Comparison of ENCODE assay signal across 21 mouse cellular contexts in the genomic region with DNA sequence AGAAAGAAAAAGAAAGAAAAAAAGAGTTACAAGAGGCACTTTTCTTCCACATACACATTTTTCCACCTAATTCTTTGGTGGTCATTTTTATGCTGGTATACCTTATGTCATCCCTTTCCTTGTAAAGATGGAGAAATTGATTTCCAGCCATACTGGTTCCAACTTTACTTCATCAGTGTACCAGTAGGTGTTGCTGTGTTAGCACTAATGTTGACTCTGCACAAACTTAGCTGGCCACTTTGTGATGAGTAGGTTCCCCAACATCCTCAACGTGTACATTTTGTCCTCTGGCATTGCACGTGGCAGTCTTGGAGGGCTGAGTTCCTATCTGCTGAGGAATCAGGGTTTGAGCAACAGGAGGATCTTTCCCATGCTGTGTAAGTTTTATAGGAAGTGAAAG.
DNase-seq lines count a peak whose midpoint lies in the region; ATAC-seq and TF ChIP-seq lines count a peak whose summit lies in the region.
"Had no signal": no experiment of that assay in that cellular context is flagged by ENCODE, and none has a peak within 500 bp of the region (broad histone marks: within the 10 kb centered on the region; RNA-seq: fewer than 3 reads in every experiment).

No protein-coding gene starts in this region.

- DNase-seq in embryo, embryonic 10.5 days (ENCODE audit: low spot score): peak; percentile 11
- DNase-seq in embryo, embryonic 9.5 days (ENCODE audit: extremely low spot score): no peak
- DNase-seq in lung, postnatal 0 days (ENCODE audit: low spot score): no peak
- DNase-seq in lung, postnatal 10 days: no peak
- peak; percentile 3 for DNase-seq in CH12.LX (ENCODE audit: extremely low read depth)
- DNase-seq in thymus, postnatal 10 days (ENCODE audit: low spot score in 2 of 2): no peak
- DNase-seq: adrenal gland, postnatal 25 days; cerebellum, adult 11-12 months; cerebellum, postnatal 14 days; gastrocnemius, postnatal 14 days; heart, postnatal 10 days; kidney, postnatal 10 days; thymus, postnatal 4 days had no signal

- no peak for TF ChIP-seq EP300 in lung, postnatal 0 days (IDR thresholded peaks at IDR 0.05)
- no peak for TF ChIP-seq EP300 in CH12.LX (IDR thresholded peaks at IDR 0.05; ENCODE audit: low read length)

- no peak overlapping the region for H3K9ac ChIP-seq in intestine, postnatal 0 days (ENCODE audit: low read depth, low read length)
- H3K9ac ChIP-seq in intestine, embryonic 16.5 days (ENCODE audit: low read depth, low read length): no peak overlapping the region
- H3K9ac ChIP-seq in lung, postnatal 0 days (replicated peaks; ENCODE audit: low read depth): no peak overlapping the region
- no peak overlapping the region for H3K9ac ChIP-seq in CH12.LX (ENCODE audit: insufficient read depth, low read depth)
- H3K9ac ChIP-seq: forebrain, embryonic 12.5 days; hindbrain, embryonic 13.5 days; intestine, embryonic 15.5 days; liver, embryonic 14.5 days; neural tube, embryonic 12.5 days had no signal

- H3K79me2 ChIP-seq in CH12.LX (replicated peaks; ENCODE audit: control insufficient read depth, extremely low read depth, insufficient read depth, poor library complexity, severe bottlenecking): no peaks in the 10 kb centered on the region

- no peaks in the 10 kb centered on the region for H3K4me1 ChIP-seq in intestine, postnatal 0 days (replicated peaks; ENCODE audit: control insufficient read depth, insufficient read depth, low read length)
- no peaks in the 10 kb centered on the region for H3K4me1 ChIP-seq in intestine, embryonic 16.5 days (ENCODE audit: control insufficient read depth, insufficient read depth, low read length)
- H3K4me1 ChIP-seq in lung, postnatal 0 days (ENCODE audit: insufficient read depth, low read depth, low read length): no peaks in the 10 kb centered on the region
- 0 out of 4 replicates have a peak, but pooled peaks cover 0 to 2% of the 10 kb centered on the region in 2 experiments for H3K4me1 ChIP-seq in CH12.LX (ENCODE audit: control insufficient read depth in 1 of 2, insufficient read depth in 2 of 2)
- H3K4me1 ChIP-seq: forebrain, embryonic 12.5 days; heart, embryonic 10.5 days; hindbrain, embryonic 13.5 days; intestine, embryonic 15.5 days; neural tube, embryonic 12.5 days had no signal

- no peak for TF ChIP-seq POLR2A in CH12.LX (IDR thresholded peaks at IDR 0.05; ENCODE audit: low read depth, low read length)

- ATAC-seq in intestine, postnatal 0 days: no peak
- ATAC-seq in intestine, embryonic 16.5 days: no peak
- no peak for ATAC-seq in lung, postnatal 0 days
- ATAC-seq: intestine, embryonic 15.5 days had no signal

- no peak overlapping the region for H3K27ac ChIP-seq in intestine, postnatal 0 days (ENCODE audit: low read depth, low read length)
- H3K27ac ChIP-seq in intestine, embryonic 16.5 days (ENCODE audit: low read length): no peak overlapping the region
- H3K27ac ChIP-seq in lung, postnatal 0 days (ENCODE audit: low read length): no peak overlapping the region
- no peak overlapping the region for H3K27ac ChIP-seq in CH12.LX (ENCODE audit: insufficient read depth, low read depth)
- H3K27ac ChIP-seq: forebrain, embryonic 12.5 days; heart, embryonic 10.5 days; hindbrain, embryonic 13.5 days; intestine, embryonic 15.5 days; liver, embryonic 14.5 days; neural tube, embryonic 12.5 days had no signal

- TF ChIP-seq RAD21 in CH12.LX (IDR thresholded peaks at IDR 0.05; ENCODE audit: low read depth, low read length): peak; percentile 61

- no peaks in the 10 kb centered on the region for H3K36me3 ChIP-seq in intestine, postnatal 0 days (ENCODE audit: control insufficient read depth, insufficient read depth)
- H3K36me3 ChIP-seq in intestine, embryonic 16.5 days (ENCODE audit: control insufficient read depth, insufficient read depth, low read length): no peaks in the 10 kb centered on the region
- no peaks in the 10 kb centered on the region for H3K36me3 ChIP-seq in lung, postnatal 0 days (ENCODE audit: insufficient read depth, low read length)
- no peaks in the 10 kb centered on the region for H3K36me3 ChIP-seq in CH12.LX (replicated peaks in 1 of 2; ENCODE audit: control insufficient read depth in 1 of 2, insufficient read depth in 1 of 2, low read length in 1 of 2)
- H3K36me3 ChIP-seq: forebrain, embryonic 12.5 days; heart, embryonic 10.5 days; hindbrain, embryonic 13.5 days; intestine, embryonic 15.5 days; neural tube, embryonic 12.5 days had no signal

- 35% methylated on average over 2 of the region's 2 CpGs for WGBS in intestine, postnatal 0 days
- 43% methylated on average over 2 of the region's 2 CpGs for whole genome bisulfite sequencing in intestine, embryonic 16.5 days
- WGBS in lung, postnatal 0 days: 25% methylated on average over 2 of the region's 2 CpGs

- H3K9me3 ChIP-seq in intestine, postnatal 0 days (ENCODE audit: control insufficient read depth): no peaks in the 10 kb centered on the region
- no peaks in the 10 kb centered on the region for H3K9me3 ChIP-seq in intestine, embryonic 16.5 days (ENCODE audit: control insufficient read depth, low read length)
- H3K9me3 ChIP-seq in lung, postnatal 0 days (ENCODE audit: low read length): no peaks in the 10 kb centered on the region
- H3K9me3 ChIP-seq in CH12.LX (replicated peaks; ENCODE audit: low read length): no peaks in the 10 kb centered on the region
- H3K9me3 ChIP-seq: forebrain, embryonic 12.5 days; heart, embryonic 10.5 days; hindbrain, embryonic 13.5 days; intestine, embryonic 15.5 days; neural tube, embryonic 12.5 days had no signal

- dilution Hi-C loops in CH12.LX (cut with MboI; ENCODE audit: extremely low pct_ligation_motif_present, extremely low pct_unique_long_range_greater_than_20kb, low sequenced_read_pairs): no loop called here

- no peaks in the 10 kb centered on the region for H3K27me3 ChIP-seq in intestine, postnatal 0 days (replicated peaks; ENCODE audit: control insufficient read depth, insufficient read depth, low read length)
- H3K27me3 ChIP-seq in intestine, embryonic 16.5 days (replicated peaks; ENCODE audit: control insufficient read depth, insufficient read depth, low read length): no peaks in the 10 kb centered on the region
- H3K27me3 ChIP-seq in lung, postnatal 0 days (replicated peaks; ENCODE audit: insufficient read depth, low read length): no peaks in the 10 kb centered on the region
- no peaks in the 10 kb centered on the region for H3K27me3 ChIP-seq in CH12.LX (replicated peaks)
- H3K27me3 ChIP-seq: forebrain, embryonic 12.5 days; hindbrain, embryonic 13.5 days; intestine, embryonic 15.5 days; neural tube, embryonic 12.5 days had no signal

- peak; percentile 31 for TF ChIP-seq CTCF in intestine, postnatal 0 days (IDR thresholded peaks at IDR 0.05; ENCODE audit: low read depth)
- TF ChIP-seq CTCF in lung, postnatal 0 days (IDR thresholded peaks at IDR 0.05): peak; percentile 41
- TF ChIP-seq CTCF in CH12.LX (conservative IDR thresholded peaks at IDR 0.05 in 1 of 2, IDR thresholded peaks at IDR 0.05 in 1 of 2; ENCODE audit: low read depth in 2 of 2, low read length in 2 of 2): peak in 1 of 2 experiments; percentile 55; a peak in 2 of 4 replicates

- H3K4me3 ChIP-seq in intestine, postnatal 0 days (ENCODE audit: low read depth, low read length): no peak overlapping the region
- no peak overlapping the region for H3K4me3 ChIP-seq in intestine, embryonic 16.5 days (ENCODE audit: low read length)
- H3K4me3 ChIP-seq in lung, postnatal 0 days (ENCODE audit: low read depth, low read length): no peak overlapping the region
- H3K4me3 ChIP-seq in CH12.LX (replicated peaks in 1 of 3; ENCODE audit: low read depth in 2 of 3, low read length in 2 of 3, poor library complexity in 1 of 3): no peak overlapping the region
- H3K4me3 ChIP-seq: forebrain, embryonic 12.5 days; heart, embryonic 10.5 days; hindbrain, embryonic 13.5 days; intestine, embryonic 15.5 days; neural tube, embryonic 12.5 days had no signal

- no peak overlapping the region for H3K4me2 ChIP-seq in intestine, postnatal 0 days (replicated peaks; ENCODE audit: low read depth)
- no peak overlapping the region for H3K4me2 ChIP-seq in intestine, embryonic 16.5 days (ENCODE audit: low read depth, low read length)
- H3K4me2 ChIP-seq in lung, postnatal 0 days (replicated peaks; ENCODE audit: low read depth, low read length): no peak overlapping the region
- H3K4me2 ChIP-seq in CH12.LX (ENCODE audit: insufficient read depth, low read depth, poor library complexity, severe bottlenecking): no peak overlapping the region
- H3K4me2 ChIP-seq: forebrain, embryonic 12.5 days; hindbrain, embryonic 13.5 days; intestine, embryonic 15.5 days; neural tube, embryonic 12.5 days had no signal

- in situ Hi-C loops in CH12.LX (cut with MboI; ENCODE audit: low pct_ligation_motif_present, low pct_unique_long_range_greater_than_20kb, low sequenced_read_pairs): no loop called here

TF ChIP-seq in CH12.LX, 34 proteins besides CTCF, POLR2A, EP300 and RAD21:
- TF ChIP-seq TBP (conservative IDR thresholded peaks at IDR 0.05; ENCODE audit: low read depth, low read length): no peak
- TF ChIP-seq MAFK (IDR thresholded peaks at IDR 0.05; ENCODE audit: insufficient replicate concordance, low read length): no peak
- no peak for TF ChIP-seq HCFC1 (IDR thresholded peaks at IDR 0.05; ENCODE audit: low read depth, low read length)
- TF ChIP-seq MAX (IDR thresholded peaks at IDR 0.05; ENCODE audit: low read length): no peak
- TF ChIP-seq UBTF (IDR thresholded peaks at IDR 0.05; ENCODE audit: low read depth, low read length): no peak
- no peak for TF ChIP-seq CHD1 (IDR thresholded peaks at IDR 0.05; ENCODE audit: low read depth, low read length)
- no peak for TF ChIP-seq USF2 (conservative IDR thresholded peaks at IDR 0.05; ENCODE audit: low read depth, low read length)
- no peak for TF ChIP-seq JUN (IDR thresholded peaks at IDR 0.05; ENCODE audit: insufficient read depth, low read depth, low read length)
- TF ChIP-seq MEF2A (IDR thresholded peaks at IDR 0.05; ENCODE audit: borderline replicate concordance, low read depth, low read length): no peak

Comparison
In these comparisons a context has a peak if more than half of its experiments do, and no peak if none do; other contexts are left out.
1. DNase-seq: peak in embryo, embryonic 10.5 days (single experiment) and CH12.LX (single experiment); none in embryo, embryonic 9.5 days (single experiment), lung, postnatal 0 days (single experiment), lung, postnatal 10 days (single experiment) and thymus, postnatal 10 days (0 of 2).